Mouse (Mus musculus) left cerebral cortex, adult 9 months (tissue): ENCODE data around the gene Acsbg2.

Experiments
- DNase-seq, 2 experiments: peaks; one replicate each; pipeline ENCODE4 v3.0.0; 2022; ENCODE audit warnings: low spot score in 2 of 2

The Acsbg2 gene

DNA sequence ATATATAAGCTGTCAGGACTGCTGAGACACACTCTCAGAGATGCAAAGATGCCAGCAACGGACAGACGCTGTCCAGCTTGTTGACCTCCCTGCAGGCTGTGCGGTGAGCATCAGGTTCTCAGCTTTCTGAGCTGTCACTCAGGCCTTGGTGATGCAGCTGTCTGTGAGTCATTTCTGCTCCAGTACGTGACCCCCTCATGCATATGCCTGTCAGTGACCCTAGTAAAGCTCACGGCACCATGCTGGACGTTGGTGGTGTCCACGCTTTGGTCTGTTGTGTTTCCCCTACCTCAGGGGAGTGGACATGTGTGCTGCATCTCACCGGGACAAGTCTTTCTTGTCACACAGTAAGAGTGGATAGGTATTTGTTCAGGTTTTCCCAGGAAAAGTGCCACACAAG is 2.5 kb downstream of the Acsbg2 start:
- DNase-seq = no peak

DNA sequence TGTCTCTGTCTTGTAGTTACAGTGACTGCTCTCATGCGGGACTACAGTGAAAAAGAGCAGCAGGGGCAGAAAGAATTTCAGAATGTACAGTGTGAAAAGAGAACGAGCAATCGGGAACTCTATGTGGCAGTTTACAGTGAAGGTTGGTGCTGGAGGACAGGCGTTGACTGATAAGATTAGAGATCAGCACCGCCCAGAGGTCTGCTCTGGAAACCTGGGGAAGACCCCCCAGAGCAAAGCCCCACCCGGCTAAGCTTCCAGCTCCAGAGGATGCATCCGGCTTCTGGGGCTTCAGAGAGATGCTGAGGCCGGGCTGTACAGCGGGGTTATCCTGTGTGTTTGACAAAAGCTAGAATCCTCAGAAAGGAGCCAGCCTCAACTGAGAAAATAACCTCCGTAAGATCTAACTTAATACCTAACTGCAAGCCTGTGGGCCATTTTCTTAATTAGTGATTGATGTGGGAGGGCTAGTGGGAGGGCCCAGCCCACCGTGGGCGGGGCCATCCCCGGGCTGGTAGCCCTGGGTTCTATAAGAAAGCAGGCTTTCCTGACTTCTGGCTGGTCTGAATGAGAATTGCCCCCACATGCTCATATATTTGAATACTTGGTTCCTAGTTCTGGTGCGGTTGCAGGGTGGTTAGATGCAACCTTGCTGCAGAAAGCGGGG is 3.8 kb downstream of the Acsbg2 start:
- DNase-seq = no peak

DNA sequence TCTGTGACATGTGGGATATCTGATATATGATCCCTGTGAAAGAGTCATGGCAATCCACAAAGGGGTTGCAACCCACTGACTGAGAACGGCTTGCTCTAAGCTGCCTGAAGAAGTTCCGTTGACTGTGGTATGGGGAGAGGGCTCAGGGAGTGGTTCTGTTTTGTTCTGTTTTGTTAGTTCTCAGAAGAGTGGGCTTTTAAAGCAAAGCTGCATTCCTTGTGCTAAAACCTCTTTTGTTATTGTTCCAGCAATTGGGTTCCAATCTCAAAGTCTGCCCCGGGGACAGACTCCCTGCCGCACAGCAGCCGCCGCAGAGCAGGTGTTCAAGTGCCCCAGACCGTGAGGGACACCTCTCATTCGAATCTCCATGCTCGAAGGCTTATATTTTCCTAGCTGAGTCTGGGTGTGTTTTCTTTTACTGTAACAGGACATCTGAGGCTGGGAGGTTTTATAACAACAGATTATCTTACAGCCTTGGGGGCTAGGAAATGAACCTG is 4.7 kb downstream of the Acsbg2 start:
- DNase-seq = no peak

DNA sequence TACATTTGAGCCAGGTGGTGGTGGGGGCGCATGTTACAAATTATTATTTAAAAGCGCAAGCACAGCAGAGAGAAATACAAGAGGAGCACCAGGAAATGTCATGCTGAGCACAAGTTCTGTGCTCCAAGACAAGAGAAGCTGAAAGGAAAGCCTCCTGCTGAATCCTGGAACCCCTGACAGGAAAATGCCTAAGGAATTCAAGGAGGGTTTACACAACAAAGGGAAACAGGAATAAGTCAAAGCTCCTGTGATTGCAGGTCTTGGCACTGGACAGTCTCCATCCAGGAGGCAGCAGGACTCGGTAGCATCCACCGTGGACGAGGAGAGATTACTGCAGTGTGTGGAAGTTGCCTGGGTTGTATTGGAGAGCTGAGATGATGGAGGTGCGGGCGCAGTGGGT is 8.2 kb downstream of the Acsbg2 start:
- no peak for DNase-seq

DNA sequence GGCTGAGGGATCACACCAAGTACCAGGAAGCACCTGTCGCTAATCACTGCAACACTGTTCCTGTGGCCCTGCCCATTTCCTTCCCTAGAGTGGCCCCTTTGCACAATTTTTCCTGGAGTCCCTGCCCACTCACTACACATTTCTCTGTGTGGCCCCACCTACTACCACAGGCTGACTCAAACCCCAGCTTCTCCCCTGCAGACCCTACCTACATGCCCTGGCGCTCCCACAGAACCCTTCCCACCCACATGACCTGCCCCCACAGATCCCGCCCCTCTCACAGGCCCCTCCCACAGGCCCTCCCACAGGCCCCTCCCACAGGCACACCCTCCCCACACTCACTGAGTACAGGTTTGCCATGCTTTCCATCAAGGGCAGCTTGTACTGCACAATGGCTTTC is 13.1 kb downstream of the Acsbg2 start:
- no peak for DNase-seq

DNA sequence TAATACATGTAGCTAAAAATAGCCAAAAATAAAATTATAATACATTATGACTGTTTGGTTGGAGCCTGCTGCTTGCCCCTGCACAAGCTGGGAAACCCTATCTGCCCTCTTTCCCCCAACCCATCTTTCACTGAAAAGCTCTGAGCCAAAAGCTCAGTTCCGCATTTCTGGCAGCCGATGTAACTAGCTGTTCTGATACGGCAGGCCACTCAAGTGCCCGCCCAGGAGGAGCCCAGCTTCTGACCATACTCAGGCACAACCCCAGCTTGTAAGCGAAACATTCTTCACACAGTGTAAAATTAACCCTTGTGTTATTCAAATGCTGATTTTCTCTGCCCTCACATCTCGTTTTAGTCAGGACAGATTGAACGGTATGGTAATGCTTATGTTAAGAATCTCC is 15.3 kb downstream of the Acsbg2 start:
- DNase-seq = no peak

DNA sequence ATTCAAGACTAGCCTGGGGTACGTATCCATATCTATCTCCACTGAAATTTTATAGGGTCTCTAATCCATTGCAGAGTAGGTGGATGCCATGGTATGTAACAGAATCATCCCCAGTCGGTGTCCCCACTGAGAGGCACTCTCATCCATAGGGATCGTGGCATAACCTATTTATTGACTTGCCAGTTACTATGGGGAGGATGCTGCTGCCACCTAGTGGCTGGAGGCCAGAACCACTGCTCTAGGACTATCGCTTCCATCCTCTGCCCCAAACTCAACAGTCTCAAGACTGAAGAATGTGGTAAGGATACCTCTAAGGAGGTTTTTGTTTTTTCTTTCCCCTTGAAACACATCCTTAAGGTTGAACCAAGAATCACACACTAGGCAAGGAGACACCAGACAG is 16.0 kb downstream of the Acsbg2 start:
- DNase-seq = peak in 1 of 2 experiments; percentile 42

DNA sequence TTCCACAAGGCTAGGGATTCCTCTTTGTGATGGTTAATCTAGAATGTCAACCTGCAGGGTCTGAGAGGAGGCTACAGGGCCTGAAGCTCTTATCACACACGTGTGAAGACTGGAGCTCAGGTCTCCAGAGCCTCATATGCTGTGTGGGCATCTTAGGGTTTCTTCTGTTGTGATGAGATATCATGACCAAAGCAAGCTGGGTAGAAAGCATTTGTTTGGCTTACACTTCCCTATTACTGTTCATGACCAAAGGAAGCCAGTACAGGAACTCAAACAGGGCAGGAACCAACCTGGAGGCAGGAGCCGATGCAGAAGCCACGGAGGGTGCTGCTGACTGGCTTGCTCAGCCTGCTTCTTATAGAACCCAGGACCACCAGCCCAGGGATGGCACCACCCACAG is 18.8 kb downstream of the Acsbg2 start:
- DNase-seq = no peak

DNA sequence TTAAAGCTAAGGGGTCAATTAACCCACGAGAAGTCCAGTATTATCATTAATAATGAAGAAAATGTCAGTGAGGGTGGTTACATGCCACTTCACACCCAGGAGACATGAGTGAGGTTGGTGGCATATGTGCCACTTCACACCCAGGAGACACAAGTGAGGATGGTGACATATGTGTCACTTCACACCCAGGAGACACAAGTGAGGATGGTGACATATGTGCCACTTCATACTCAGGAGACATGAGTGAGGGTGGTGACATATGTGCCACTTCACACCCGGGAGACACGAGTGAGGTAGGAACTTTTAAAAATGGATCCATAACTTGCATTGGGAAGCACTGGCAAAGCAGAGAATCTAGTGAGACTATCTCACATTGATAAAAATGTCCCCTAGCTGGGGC is 23.1 kb downstream of the Acsbg2 start:
- no peak for DNase-seq

DNA sequence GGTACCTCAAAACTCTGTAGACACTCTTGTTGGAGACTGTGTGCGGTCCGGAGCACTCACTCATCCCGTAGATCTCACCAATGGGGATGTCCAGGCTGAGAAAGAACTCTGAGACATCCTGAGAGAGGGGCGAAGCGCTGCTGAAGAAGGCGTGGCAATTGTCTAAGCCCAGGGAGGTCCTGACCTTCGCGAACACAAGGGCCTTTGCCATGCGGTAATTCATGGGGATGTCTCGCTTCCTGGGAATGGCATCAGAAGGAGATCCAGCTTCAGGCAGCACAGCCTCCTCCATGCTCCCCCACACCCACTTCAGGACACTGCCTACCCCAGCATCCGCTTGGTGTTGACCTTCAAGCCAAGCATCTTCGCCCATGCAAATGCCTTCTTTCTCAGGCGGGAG is 24.5 kb downstream of the Acsbg2 start:
- DNase-seq = no peak

DNA sequence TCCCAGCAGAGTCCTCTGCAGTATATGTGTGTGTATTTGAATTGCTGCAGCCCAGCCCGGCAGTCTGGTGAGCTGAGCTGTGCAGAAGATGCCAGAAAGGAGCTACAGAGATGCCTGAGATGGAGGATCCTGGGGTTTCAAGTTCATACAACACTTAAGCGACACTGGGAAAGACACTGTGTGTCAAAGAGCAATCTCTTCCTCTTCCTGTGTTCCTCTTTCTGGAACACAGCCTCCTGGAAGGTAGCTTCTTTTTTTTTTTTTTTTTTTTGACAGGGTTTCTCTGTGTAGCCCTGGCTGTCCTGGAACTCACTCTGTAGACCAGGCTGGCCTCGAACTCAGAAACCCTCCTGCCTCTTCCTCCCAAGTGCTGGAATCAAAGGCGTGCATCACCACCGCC is 25.5 kb downstream of the Acsbg2 start:
- no peak for DNase-seq

DNA sequence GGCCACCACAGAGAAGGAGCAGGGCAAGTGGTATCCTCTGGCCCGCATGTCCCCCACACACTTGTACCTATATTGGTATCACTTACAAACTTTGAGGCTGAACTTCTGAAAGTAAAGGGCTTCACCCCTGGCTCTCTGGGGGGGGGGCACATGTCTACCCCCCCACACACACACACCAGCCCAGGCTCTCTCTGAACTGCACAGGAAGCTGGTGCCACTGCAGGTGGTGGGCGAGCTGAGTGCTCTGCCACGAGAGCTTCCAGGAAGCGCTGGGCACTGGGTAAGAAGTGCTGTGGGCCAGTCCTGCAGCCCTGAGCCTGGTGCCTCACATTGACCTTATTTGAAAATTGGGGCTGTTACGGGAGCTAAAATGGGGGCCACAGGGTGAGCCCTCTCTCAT is 30.6 kb downstream of the Acsbg2 start:
- DNase-seq = no peak

DNA sequence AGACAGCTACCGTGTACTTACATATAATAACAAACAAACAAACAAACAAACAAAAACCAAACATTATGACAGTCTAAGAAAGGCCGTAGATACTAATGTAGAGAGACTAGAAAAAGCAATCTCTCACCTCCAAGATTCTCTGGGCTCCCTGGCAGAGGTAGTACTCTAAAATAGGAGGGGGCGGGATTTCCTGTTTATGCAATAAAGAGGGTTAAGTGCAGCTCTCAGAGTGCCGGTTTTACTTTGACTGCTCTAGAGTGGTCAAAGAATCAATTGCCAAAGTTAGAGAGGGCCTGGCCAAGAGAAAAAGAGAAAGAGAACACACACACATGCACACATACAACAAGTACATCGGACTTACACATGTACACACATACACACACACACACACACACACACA is 32.1 kb downstream of the Acsbg2 start:
- DNase-seq = no peak

DNA sequence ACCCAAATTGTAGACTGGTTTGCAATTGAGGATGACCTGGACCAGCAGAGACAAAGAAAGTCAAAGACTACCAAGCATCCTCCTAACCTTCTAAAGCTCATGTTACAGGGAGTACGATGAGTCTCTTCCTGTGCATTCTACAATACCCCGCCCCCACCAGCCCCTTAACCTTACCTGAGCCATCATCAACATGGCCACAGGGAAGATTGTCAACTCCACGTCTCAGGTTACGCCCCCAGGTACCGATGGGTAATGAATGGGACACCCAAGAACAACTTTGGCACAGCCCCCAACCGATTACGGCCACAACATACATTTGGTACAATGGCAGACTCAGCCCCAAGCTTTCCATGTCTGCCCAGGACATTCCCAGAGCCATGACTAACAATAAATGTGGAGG is 33.7 kb downstream of the Acsbg2 start:
- DNase-seq = no peak

DNA sequence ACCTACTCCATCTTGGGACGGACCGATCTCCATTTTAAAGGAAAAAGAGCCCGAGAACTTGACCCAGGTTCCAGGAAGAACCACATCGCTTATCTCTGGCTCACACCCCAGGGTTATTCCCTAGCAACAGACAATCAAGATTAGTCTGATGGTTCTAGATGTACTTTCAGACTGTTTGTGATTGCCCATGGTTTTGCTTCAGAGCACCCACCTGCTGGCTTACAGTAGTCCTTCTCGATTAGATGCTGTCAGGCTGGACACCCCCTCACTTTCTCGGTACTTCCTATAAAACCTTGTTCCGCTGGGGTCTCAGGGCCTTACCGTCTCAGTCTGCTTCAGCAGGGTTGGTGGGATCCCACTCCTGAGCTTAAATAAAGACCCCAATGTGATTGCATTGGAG is 37.9 kb downstream of the Acsbg2 start:
- no peak for DNase-seq

DNA sequence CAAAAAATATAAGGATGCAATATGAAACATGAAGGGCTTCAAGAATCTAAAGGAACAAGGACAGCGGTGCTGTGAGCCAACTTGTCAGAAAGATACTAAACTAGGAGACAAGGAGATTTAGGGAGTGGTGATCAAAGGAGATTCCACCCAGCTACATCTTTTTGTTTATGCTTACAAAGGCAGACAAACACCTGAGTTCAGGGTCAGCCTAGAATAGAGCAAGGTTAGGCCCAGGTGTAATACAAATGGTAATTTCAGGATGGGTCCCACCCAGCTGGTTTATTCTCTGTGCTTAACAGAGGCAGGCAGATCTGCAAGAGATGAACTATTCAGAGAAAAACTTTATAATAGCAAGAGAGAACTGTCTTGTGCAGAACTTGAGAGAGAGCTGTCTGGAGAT is 40.9 kb downstream of the Acsbg2 start:
- no peak for DNase-seq

DNA sequence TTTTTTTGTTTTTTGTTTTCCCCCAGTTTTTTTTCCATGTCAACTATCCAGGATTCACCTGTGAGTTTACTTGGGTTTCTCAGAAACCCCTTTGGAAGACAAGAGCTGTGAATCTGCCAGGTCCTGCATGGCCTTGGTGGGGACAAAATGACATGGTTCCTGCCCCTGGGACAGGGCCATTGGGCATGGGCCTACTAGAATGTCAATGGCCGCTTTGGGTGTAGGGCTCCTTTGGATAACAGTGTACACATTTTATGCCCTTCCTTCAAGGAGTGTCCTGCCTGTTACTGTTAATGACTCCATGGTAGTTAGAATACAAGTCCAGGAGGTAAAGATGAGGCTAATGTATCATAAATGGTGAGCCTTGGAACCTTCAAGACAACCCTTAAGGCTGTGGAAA is 41.3 kb downstream of the Acsbg2 start:
- DNase-seq = no peak

DNA sequence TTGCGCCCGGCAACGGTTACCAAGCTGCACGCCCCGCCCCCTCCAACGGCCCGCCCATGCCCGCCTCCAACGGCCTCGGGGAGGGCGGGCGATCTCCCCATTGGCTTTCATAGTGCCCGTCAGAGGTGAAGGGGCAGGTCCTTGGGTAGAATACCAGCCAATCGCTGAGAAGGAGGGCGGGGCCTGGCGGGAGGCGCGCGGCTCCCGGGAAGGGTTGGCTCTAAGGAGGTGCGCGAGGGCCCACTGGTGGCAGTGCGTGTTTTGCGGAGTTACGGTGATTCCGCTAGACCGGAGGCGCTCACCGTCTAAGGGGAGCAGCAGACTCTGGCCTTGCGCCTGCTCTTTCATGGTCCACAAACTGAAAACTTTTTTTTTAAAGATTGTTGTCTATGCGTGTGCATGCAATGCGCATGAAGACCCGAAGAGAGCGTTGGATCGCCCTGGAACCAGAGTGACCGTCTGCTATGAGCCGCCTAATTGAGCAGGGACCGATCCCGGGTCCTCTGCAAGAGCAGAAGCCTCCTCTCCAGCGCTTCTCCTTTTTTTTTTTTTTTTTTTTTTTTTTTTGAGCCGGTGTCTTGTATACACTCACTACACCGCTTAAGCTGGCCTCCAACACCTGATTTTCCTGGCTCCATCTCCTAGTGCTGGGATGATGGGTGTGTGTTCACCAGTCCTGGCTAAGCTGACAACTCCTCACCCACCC is 43.0 kb downstream of the Acsbg2 start:
- peak; percentile 95 to 99 for DNase-seq

DNA sequence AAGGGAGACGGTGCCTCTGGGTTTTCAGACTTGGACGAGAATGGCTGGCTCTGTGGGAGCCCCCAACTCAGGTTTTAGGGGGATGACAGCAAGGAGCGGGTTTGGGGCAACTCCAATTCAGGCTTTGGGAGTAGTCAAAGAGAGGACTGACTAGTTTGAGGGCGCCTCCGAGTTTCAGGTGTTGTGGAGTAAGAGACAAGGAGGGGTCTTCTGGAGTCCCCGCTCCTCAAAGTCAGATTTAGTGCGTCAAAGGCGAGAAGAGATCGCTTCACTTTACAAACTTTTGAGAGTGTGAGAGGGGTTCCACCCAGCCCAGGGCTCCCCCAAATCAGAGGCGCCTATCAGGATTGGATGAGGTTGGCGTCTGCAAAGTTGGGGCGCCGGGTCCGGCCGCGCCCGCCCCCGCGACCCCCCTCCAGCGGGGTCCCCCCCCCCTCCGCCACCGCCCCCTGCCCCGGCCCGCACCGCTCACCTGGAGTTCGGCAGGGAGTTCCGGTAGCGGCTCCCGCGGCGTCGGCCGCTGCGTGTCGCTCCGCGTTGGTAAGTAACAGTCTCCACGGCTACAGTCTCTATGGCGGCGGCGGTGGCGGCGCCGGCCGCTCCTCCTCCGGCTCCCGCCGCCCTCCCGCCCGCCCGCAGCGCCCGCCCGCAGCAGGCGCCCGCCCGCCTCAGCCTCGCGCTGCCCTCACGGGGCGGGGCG is 43.7 kb downstream of the Acsbg2 start, which contains the start of gene Rfx2:
Gene Rfx2 (minus strand): TSS at position 603 of the 700 bp plus-strand sequence.
- DNase-seq = peak in 1 of 2 experiments; percentile 14

DNA sequence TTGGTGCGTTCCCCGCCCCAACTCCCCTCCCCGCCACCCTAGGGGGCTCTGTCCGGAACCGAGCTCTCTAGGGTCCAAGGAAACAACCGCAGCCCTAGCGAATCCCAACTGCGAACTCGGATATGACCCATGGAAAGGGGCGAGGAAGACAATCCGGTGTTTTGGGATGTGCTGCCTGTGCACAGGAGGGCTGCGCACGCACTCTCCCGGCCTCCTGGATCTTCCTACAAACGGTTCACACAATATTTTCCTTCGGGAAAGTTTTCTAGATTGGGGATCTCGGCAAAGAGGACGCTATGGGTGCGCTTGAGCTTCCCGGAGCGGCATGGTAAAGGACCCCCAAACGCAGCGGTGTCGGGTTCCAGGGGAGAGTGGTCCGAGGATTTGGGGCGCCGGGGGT is 44.5 kb downstream of the Acsbg2 start:
- no peak for DNase-seq

DNA sequence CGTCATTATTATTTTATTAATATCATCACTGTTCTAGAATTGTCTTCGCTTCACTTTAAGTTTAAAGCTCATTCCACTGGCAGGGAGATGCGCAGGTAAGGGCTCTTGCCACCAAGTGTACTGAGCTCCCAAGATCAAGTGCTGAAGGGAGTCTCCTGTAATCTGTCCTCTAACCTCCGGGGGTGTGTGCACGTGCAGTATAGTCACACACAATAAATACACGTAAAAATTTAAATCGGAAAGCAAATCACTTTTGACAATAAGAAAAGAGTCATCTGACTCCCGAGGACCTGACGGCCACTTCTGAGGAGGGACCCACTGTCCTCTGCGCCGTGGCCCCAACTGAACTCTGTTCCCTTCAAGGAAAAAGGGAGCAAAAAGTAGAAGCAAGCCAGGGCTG is 45.1 kb downstream of the Acsbg2 start:
- no peak for DNase-seq

DNA sequence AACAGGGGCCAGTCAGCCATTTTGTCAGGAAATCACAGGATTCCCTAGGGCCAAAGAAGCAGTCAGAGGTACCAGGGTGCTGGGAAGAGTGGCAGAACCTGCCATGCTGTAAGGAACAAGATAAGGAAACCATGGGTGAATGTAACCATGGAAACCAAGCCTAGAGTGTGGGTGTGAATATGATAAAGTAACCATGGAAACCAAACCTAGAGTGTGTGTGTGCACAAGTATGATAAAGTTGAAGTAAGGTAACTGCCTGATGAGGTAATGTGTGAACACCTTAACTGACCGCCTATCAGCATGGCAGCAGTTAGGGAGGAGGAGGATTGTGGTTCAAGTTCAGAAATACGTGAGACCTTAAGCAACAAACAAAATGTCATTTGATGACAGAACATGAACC is 47.5 kb downstream of the Acsbg2 start:
- DNase-seq = peak in 1 of 2 experiments; percentile 28

DNA sequence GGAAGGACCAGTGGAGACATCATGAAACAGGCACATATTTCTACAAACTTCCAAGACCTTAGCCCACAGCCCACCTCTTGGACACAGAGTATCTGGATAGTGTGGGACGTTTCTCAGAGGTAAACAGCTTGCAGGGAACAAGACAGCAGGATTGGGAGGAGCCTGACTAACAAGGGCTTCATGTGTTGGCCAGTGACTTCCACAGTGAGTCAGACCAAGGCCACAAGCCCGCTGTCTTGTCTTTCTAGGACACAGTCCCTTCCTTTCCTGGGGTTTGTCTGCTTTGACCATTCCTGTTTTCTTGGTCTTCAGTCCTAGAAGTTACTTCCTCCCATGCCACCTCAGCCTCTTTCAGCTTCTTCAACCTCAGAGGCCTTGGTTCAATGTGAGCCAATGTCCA is 50.9 kb downstream of the Acsbg2 start:
- DNase-seq = no peak
